Mouse (Mus musculus): ENCODE measurements around the gene Vps29.
A peak's percentile ranks its signal among the peaks of the same experiment; 100 is the strongest.
"Not testable (repeated sequence)": the region's sequence is repeated elsewhere in the genome, so short reads cannot be mapped to it uniquely, and the experiment has no call there.

Gene Vps29

DNA sequence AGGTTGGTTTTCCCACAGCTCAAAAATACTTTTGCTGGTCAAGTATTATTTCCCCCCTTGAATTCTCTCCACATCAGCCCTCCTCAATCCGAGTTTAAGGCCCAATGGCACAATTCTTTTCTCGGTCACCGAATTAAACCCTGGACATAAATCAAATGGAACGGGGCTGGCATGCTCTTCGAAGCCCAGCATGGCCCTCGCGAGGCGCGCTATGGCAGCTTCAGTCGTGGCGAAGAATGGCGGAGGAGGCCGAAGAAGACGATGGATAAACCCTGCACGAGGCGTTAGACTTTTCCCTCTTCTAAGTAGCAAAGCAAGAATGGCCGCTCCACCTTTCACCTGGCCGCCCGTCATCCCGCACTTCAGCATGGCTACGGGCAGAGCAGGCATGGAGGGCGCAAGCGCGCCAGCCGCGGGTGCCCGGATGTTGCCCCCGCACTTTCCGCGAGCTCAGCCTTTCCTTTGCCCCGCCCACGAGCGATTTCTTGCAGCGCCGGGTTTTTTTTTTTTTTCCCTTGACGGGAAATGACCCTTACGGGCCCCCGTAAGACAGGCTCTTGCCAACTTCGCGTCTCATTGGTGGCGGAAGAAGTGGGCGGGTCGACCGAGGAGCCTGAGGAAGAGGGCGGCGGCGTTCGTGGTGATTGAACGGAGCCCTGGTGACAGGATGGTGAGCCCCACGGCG lies at the start of gene Vps29, which contains the start of gene Rad9b:
Gene Vps29 (plus strand): TSS at position 563 of the 685 bp plus-strand sequence.
Gene Rad9b (minus strand): TSS at position 427 of the 685 bp plus-strand sequence.
- DNase-seq (ENCODE audit: low read depth, low spot score), result peak; percentile 100
- Histone ChIP-seq H3K27me3 (ENCODE audit: control insufficient read depth, insufficient read depth, low read length, poor library complexity, severe bottlenecking) (no peaks in the 10 kb centered on the region), H3K36me3 (ENCODE audit: control insufficient read depth, insufficient read depth, low read length, poor library complexity, severe bottlenecking) (no peaks in the 10 kb centered on the region; the same call in 1 of the 2 replicates)

DNA sequence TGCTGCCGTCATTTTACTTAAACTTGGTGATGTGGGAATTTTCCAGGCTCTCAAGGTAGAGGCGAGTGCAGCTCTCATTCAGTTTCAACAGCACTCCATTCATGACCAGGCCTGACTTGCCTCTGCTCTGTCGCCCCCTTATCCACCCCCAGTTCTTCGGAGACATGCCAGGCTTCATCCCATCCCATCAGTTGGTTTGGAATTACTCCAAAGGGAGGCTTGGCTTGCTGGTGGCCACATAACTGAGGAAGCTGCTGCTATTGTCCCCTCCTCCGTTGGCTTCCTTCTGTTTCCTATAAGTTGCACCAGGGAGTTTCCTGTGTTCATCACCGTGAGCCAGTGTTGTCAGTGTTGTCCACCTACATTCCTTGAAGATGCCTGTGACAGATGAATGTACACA lies 49.6 kb upstream of the Vps29 start:
- no peaks in the 10 kb centered on the region for H3K27me3 ChIP-seq (ENCODE audit: control insufficient read depth, insufficient read depth, low read length, poor library complexity, severe bottlenecking)
- DNase-seq (ENCODE audit: low read depth, low spot score), result no peak
- H3K36me3 ChIP-seq (ENCODE audit: control insufficient read depth, insufficient read depth, low read length, poor library complexity, severe bottlenecking), result peaks cover 7% of the 10 kb centered on the region

DNA sequence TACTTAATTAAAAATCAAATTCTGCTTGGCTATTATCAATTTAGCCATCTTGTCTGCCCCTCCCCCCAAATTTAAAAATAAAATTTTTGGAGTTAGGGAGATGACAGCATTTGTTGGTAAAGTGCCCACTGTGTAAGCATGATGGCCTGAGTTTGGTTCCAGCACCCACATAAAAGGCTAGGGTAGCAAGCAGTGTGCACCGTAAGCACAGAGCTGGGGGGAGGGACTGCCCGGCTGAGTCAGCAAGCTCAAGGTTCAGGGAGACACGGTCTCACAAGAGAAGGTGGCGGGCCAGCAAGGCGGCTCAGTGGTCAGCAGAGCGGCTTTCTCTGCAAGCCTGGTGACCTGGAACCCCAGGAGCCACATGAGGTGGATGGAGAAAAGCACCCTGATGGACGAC lies 48.7 kb upstream of the Vps29 start:
- DNase-seq (ENCODE audit: low read depth, low spot score), result no peak
- H3K27me3 ChIP-seq (ENCODE audit: control insufficient read depth, insufficient read depth, low read length, poor library complexity, severe bottlenecking), result no peaks in the 10 kb centered on the region

DNA sequence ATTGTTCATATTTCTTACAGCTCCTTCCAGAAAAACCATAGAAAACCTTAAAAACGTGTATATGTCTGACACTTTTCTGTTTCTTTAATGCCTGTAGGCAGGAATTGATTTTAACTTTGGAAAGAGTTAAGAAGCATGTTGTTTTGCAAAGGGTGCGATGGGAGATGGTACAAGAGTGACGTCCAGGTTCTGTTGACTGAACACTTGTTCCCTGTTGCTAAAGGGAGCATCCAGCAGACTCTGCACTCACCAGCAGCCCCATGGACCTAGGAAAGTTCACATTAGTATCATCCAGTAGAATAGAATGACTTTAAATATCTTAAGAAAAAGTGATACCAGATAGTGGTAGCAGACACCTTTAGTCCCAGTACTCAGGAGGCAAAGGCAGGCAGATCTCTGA lies 47.6 kb upstream of the Vps29 start:
- no peak for DNase-seq (ENCODE audit: low read depth, low spot score)
- Histone ChIP-seq H3K36me3 (ENCODE audit: control insufficient read depth, insufficient read depth, low read length, poor library complexity, severe bottlenecking) (peaks cover 7% of the 10 kb centered on the region), H3K27me3 (ENCODE audit: control insufficient read depth, insufficient read depth, low read length, poor library complexity, severe bottlenecking) (no peaks in the 10 kb centered on the region)

More for the DNA sequence above, 48.7 kb upstream of the Vps29 start:
- peaks cover 7% of the 10 kb centered on the region for H3K36me3 ChIP-seq (ENCODE audit: control insufficient read depth, insufficient read depth, low read length, poor library complexity, severe bottlenecking)

DNA sequence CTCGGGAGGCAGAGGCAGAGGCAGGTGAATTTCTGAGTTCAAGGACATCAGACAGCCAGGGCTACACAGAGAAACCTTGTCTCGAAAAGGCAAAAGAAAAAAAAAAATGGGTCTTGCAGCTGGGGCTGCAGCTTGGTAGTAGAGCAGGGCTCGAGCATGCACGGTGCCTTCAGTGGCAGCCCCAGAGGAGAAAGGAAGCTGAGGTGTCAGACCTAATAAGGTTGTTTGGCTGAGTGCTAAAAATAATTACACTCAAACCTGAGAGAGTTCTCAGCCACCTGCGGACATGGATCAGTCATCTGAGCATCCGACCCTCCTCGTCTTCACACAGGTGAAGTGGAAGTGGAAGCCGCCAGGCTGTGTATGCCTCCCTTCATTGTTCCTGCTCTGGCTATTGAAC lies 43.5 kb upstream of the Vps29 start:
- DNase-seq (ENCODE audit: low read depth, low spot score), result peak; percentile 52
- H3K27me3 ChIP-seq (ENCODE audit: control insufficient read depth, insufficient read depth, low read length, poor library complexity, severe bottlenecking), result no peaks in the 10 kb centered on the region

DNA sequence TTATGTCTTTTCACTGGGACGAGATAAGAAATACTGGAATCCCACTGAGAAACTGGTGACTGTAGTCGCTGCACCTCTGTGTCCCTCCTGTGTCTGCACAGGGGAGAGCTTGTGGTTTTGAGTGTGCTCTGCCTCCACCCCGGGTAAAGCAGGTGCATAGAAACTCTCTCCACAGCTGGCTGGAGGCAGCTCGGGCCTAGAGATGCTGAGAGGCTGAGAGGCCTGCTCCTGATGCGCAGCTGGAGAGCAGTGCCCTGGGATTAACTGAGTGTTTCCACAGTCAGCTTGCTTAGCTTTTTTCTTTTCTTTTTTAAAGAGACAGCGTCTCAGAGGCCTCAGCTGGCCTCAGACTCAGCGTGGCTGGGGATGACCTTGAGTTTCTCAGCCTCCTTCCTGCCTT lies 42.5 kb upstream of the Vps29 start:
- peaks cover 9% of the 10 kb centered on the region for H3K36me3 ChIP-seq (ENCODE audit: control insufficient read depth, insufficient read depth, low read length, poor library complexity, severe bottlenecking)
- peak; percentile 51 for DNase-seq (ENCODE audit: low read depth, low spot score)
- no peaks in the 10 kb centered on the region for H3K27me3 ChIP-seq (ENCODE audit: control insufficient read depth, insufficient read depth, low read length, poor library complexity, severe bottlenecking)

More for the DNA sequence above, 43.5 kb upstream of the Vps29 start:
- H3K36me3 ChIP-seq (ENCODE audit: control insufficient read depth, insufficient read depth, low read length, poor library complexity, severe bottlenecking), result peaks cover 9% of the 10 kb centered on the region

DNA sequence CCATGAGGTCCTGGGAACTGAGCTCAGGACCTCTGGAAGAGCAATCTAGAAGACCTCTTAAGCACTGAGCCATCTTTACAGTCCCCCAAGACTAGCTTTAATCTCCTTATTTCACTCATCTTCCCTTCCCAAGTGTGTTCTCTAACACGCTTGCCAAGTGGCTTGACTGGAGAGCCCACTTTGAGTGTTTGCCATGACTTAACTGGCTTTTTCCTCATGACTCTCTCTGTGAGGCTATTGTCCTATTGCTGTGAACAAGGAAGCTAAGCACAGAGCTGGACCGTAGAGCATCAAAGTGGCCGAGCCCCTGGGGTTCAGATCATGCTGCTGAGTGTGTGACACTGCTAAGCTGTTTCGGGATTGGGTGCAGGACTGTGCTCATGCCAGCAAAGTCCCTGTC lies 41.8 kb upstream of the Vps29 start:
- H3K36me3 ChIP-seq (ENCODE audit: control insufficient read depth, insufficient read depth, low read length, poor library complexity, severe bottlenecking), result peaks cover 9% of the 10 kb centered on the region
- no peak for DNase-seq (ENCODE audit: low read depth, low spot score)

DNA sequence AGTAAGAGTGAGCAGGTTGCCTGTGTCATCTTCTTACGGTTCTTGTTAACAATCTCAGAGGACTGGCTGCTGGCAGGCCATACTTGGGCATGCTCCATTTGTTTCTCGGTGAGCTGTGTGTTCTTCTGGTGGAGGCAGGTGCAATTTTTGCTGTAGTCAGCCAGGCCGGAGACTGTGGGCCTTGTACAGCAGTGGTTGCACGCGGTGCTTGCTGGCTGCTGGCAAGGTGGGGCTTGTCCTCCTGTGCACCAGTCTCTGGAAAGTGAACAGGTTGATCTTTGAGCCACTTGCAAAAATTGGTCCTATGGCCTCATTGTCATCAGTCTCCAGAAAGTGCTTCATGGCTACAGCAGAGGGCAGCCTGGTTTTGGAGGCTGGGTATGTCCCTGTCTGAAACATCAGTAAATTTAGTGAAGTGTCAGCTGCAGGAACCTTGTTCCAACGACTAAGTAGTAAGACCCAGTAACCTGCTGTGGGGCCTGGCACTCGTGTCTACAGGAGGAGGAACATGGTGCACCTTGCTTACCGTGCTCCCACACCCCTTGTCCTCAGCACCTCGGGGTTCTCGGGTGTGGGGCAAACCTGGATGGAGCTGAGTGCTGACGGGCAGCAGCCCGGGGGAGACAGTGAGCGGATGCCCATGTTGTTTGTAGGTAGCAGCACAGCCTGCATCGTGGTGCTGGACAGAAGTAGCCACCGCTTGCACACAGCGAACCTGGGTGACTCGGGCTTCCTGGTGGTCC lies 41.1 kb upstream of the Vps29 start:
- H3K27me3 ChIP-seq (ENCODE audit: control insufficient read depth, insufficient read depth, low read length, poor library complexity, severe bottlenecking), result no peaks in the 10 kb centered on the region
- no peak for DNase-seq (ENCODE audit: low read depth, low spot score)
- H3K36me3 ChIP-seq (ENCODE audit: control insufficient read depth, insufficient read depth, low read length, poor library complexity, severe bottlenecking), result peaks cover 8% of the 10 kb centered on the region

More for the DNA sequence above, 41.8 kb upstream of the Vps29 start:
- no peaks in the 10 kb centered on the region for H3K27me3 ChIP-seq (ENCODE audit: control insufficient read depth, insufficient read depth, low read length, poor library complexity, severe bottlenecking)

DNA sequence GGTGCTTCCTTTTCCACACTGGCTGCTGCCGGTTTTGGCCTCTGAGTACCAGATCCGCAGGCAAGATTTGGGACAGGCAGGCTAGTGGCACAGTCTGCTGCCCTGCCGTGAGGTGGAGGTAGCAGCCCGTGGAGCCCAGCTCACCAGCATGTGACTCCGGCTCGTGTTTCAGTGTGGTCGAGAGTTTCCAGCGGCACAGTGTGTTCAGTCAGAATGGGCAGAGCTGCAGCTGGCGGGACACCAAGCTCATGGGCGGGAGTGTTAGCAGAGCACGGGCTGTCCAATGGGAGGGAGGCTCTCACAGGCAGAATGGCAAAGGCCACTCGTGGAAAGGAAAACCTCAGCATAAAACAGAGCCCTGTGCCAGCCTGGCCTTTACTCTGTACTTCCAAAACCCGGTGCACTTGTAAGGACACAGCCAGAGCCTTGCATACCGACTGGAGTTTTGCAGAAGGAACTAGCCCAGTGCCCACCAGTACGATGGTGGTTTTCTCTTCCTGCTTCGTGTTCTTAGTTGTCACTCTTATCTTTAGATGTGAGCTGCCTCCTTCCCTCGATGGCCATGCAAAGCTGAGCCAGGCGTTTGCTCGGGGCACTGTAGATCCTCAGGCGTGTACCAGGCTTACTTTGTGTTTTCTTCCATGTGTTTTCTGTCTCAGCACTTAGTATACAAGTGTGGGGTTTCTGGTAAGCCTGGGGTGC lies 39.1 kb upstream of the Vps29 start:
- H3K27me3 ChIP-seq (ENCODE audit: control insufficient read depth, insufficient read depth, low read length, poor library complexity, severe bottlenecking), result no peaks in the 10 kb centered on the region
- peak; percentile 84 for DNase-seq (ENCODE audit: low read depth, low spot score)

DNA sequence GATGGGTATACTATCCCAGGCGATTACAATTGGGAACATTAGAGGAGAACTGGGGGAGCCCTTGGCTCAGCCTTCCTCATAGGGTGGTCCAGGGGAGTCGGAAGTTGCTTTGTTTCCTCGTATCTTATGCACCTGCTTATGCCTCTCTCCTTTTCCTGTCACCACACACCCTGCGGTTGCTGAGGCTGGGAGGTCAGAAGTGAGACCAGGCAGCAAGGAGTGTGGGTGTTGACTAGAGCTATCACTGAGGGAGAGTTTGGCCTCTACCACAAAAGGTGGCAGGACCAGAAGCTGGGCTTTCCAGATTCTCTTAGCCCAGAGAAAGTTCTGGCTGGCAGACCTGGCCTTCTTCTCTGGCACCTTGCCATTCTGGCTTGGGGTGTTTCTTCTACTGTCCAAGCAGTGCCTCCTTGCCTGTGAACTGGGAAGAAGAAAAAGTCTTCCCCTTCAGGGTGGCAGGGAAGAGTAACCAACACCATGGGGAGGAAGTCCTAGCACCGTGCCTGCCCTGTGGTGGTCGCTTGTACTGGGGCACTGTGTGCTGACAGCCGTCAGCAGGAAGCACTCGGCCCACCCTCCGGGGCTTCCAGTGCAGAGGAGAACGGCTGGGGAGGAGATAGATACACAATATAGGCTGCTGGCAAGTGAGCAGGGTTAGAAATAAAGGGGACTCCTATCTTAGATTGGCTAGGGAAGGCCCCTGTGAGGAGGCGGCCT lies 36.7 kb upstream of the Vps29 start:
- DNase-seq (ENCODE audit: low read depth, low spot score), result no peak
- no peaks in the 10 kb centered on the region for H3K27me3 ChIP-seq (ENCODE audit: control insufficient read depth, insufficient read depth, low read length, poor library complexity, severe bottlenecking)
- peaks cover 4% of the 10 kb centered on the region for H3K36me3 ChIP-seq (ENCODE audit: control insufficient read depth, insufficient read depth, low read length, poor library complexity, severe bottlenecking)

More for the DNA sequence above, 39.1 kb upstream of the Vps29 start:
- peaks cover 2% of the 10 kb centered on the region for H3K36me3 ChIP-seq (ENCODE audit: control insufficient read depth, insufficient read depth, low read length, poor library complexity, severe bottlenecking)

DNA sequence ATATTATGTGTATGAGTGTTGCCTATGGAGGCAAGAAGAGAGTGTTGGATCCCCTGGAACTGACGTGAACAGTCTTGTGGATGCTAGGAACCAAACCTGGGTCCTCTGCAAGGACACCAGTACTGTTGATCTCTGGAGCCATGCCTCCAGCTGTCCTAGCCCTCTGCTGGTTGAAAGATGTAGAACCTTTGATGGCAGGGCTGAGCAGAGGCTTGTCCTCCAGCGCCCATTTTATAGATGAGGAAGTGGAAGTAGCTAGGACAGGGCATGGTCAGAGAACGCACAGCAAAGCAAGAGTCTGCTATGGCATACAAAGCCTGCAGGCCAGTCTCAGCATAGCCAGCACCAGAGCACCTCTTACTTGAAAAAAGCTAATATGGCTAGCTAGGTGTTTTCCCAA lies 36.1 kb upstream of the Vps29 start:
- Histone ChIP-seq H3K36me3 (ENCODE audit: control insufficient read depth, insufficient read depth, low read length, poor library complexity, severe bottlenecking) (peaks cover 4% of the 10 kb centered on the region), H3K27me3 (ENCODE audit: control insufficient read depth, insufficient read depth, low read length, poor library complexity, severe bottlenecking) (no peaks in the 10 kb centered on the region)
- DNase-seq (ENCODE audit: low read depth, low spot score), result peak; percentile 92

DNA sequence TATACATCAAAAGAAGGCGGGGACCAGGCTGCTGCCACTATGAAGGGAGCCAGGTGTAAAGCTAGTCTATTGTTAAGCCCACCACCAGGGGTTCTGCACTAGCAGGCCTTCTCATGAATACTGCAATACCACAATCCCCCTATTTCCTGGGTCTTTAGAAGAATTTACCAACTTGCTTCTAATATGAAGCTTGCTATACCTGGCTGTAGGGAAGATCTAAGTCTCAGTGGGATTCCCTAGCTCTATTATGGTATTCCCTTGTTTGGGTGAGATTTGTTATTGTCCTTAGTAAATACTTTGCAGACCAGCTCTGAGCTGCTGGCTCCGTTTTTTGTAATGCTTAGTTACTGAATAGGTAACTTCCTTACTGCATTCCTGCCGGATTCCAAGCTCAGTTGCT lies 35.2 kb upstream of the Vps29 start:
- DNase-seq (ENCODE audit: low read depth, low spot score); H3K27me3 ChIP-seq (ENCODE audit: control insufficient read depth, insufficient read depth, low read length, poor library complexity, severe bottlenecking); H3K36me3 ChIP-seq (ENCODE audit: control insufficient read depth, insufficient read depth, low read length, poor library complexity, severe bottlenecking): not testable (repeated sequence)

DNA sequence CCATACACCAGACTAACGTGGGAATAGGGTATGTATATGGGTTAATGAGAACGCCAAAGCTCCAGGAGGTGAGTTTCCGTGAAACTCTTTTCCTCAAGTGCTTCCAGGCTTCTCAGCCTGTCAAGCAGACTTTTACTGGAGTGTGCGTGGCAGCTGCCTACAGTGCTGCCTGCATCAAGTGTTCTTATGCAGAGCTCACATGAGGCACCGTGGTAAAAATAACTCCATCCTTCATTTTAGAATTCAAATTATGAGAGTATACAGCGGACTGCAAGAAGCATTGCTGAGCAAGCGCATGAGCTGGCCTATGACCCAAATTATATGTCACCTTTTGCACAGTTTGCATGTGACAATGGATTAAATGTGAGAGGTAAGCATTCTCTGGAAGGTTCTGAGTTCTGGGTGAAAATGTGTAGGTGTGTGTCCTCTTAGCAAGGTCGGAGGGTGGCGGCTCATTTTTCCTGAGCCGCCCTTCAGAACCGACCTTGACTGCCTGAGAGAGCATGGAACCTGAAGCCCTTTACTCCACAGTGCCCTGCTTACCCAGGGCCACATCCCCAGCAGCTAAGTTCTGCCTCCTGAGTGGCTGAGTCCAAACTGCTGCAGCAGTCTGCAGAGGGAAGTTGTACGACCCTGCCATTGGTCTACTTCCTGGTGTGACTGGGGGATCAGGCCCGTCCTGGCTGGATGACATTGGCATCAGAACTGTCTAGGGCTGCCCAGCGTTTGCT lies 34.5 kb upstream of the Vps29 start:
- peaks cover 2% of the 10 kb centered on the region for H3K36me3 ChIP-seq (ENCODE audit: control insufficient read depth, insufficient read depth, low read length, poor library complexity, severe bottlenecking)
- H3K27me3 ChIP-seq (ENCODE audit: control insufficient read depth, insufficient read depth, low read length, poor library complexity, severe bottlenecking), result no peaks in the 10 kb centered on the region
- no peak for DNase-seq (ENCODE audit: low read depth, low spot score)

DNA sequence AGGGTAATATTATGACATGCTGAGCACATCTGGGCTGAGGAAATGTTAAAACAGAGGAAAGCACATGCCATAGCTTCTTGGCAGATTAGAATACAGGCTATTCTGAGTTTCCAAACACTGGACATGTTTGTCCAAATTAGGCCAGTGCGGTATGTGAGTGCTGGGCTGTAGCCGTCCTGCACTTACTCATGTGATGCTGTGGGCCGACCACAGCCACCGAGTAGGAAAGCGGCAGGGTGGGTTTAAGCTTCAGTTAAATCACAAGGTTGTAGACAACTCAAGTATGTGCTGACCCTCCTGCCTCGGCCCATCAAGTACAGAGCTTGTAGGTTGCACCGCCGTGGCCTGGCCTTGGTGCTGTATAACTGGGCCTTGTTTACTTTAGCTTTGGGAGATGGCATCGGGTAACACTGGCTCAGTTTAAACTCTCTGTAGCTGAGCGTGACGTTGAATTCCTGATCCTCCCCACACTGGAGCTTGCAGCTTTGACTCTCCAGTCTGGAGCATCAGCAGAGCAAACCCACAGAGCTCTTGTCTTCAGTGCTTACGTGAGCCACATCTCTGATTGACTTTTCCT lies 33.9 kb upstream of the Vps29 start:
- DNase-seq (ENCODE audit: low read depth, low spot score), result no peak
- Histone ChIP-seq H3K27me3 (ENCODE audit: control insufficient read depth, insufficient read depth, low read length, poor library complexity, severe bottlenecking) (no peaks in the 10 kb centered on the region), H3K36me3 (ENCODE audit: control insufficient read depth, insufficient read depth, low read length, poor library complexity, severe bottlenecking) (peaks cover 5% of the 10 kb centered on the region)

Measured in splenic B cell, adult 2 months (primary cell).